Mouse (Mus musculus) mesoderm, embryonic 11.5 days (tissue): ENCODE data around the gene Srr.

Experiments
- DNase-seq: peaks from one replicate; pipeline ENCODE4 v3.0.0-alpha.2; 2012; ENCODE audit warnings: low read depth, low spot score

The Srr gene

GRCm38 (mm10) chr11:74925577-74926387 is at the start of gene Srr, which contains the start of gene Smg6:
TSS of gene Srr (minus strand) at chr11:74925948.
TSS of gene Smg6 (plus strand) at chr11:74925823.
- DNase-seq: peak; percentile 97

GRCm38 (mm10) chr11:74974615-74975014 is 48.9 kb upstream of the Srr start:
- no peak for DNase-seq

GRCm38 (mm10) chr11:74973290-74974157 is 47.8 kb upstream of the Srr start:
- DNase-seq: no peak

- no peak for DNase-seq
Measured at GRCm38 (mm10) chr11:74965516-74965915, 39.8 kb upstream of the Srr start.

GRCm38 (mm10) chr11:74962846-74963407 is 37.2 kb upstream of the Srr start:
- no peak for DNase-seq

GRCm38 (mm10) chr11:74961953-74962352 is 36.2 kb upstream of the Srr start:
- no peak for DNase-seq

GRCm38 (mm10) chr11:74960031-74960551 is 34.3 kb upstream of the Srr start:
- DNase-seq: no peak

GRCm38 (mm10) chr11:74959501-74959900 is 33.8 kb upstream of the Srr start:
- no peak for DNase-seq

- DNase-seq: no peak
Measured at GRCm38 (mm10) chr11:74957600-74957999, 31.9 kb upstream of the Srr start.

- no peak for DNase-seq
Measured at GRCm38 (mm10) chr11:74956006-74956405, 30.3 kb upstream of the Srr start.

- no peak for DNase-seq
Measured at GRCm38 (mm10) chr11:74954901-74955300, 29.2 kb upstream of the Srr start.

- peak; percentile 44 for DNase-seq
Measured at GRCm38 (mm10) chr11:74946348-74946747, 20.6 kb upstream of the Srr start.

- no peak for DNase-seq
Measured at GRCm38 (mm10) chr11:74930391-74930790, 4.6 kb upstream of the Srr start.

GRCm38 (mm10) chr11:74929111-74929510 is 3.4 kb upstream of the Srr start:
- no peak for DNase-seq

- DNase-seq: no peak
Measured at GRCm38 (mm10) chr11:74927236-74927725, 1.5 kb upstream of the Srr start.

GRCm38 (mm10) chr11:74926388-74927005 is 749 bp upstream of the Srr start:
- no peak for DNase-seq

- peak; percentile 13 for DNase-seq
Measured at GRCm38 (mm10) chr11:74924149-74924548, 1.6 kb downstream of the Srr start.

- DNase-seq: no peak
Measured at GRCm38 (mm10) chr11:74919249-74919648, 6.5 kb downstream of the Srr start.

- no peak for DNase-seq
Measured at GRCm38 (mm10) chr11:74912492-74912891, 13.3 kb downstream of the Srr start.

- no peak for DNase-seq
Measured at GRCm38 (mm10) chr11:74909978-74910377, 15.8 kb downstream of the Srr start.
